Mouse (Mus musculus): ENCODE data around the gene Fam118a.

DNA sequence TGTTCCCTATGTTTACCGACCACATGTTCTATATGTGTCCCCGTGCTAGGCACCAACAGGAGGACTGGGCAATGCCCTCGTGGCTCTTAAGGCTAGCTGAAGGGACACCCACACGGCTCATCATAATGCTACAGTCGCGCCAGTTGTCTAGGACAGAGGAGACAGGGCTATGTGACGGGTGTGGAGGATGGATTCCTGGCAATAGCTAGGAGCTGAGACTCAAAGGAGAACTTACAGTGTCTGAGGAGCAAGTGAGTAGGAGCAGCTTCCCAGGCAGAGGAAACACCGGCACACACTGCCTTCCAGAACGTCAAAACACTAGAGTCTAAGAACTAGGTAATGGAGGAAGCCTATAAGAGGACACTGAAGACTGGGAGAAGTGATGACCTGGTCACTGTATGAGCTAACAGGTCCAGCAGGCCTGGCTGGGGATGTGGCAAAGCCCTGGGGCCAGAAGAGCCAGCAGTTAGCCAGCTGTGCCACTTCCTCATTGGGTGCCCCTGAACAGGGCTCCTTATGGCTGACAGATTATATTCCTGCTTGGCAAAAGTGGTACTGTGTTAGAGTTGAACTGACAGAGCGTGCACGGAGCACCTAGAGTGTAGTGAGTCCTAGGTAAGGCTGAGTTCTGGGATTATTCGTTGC is 43.1 kb upstream of the Fam118a start:
- TF ChIP-seq POLR2A (IDR thresholded peaks at IDR 0.05; ENCODE audit: insufficient read depth, low read depth, low read length): no peak
- no peak for TF ChIP-seq CTCF (IDR thresholded peaks at IDR 0.05)
- no peak for TF ChIP-seq EP300 (IDR thresholded peaks at IDR 0.05; ENCODE audit: insufficient read depth, low read depth, low read length)
